Mouse (Mus musculus): Measurements from ENCODE around the gene Stat1. TPM values are rescaled to one million over a fixed set of nuclear protein-coding genes. Genes with fewer than 3 reads are reported as not detected.

Gene Stat1
- polyA plus RNA-seq, 1 experiment, result 8.1 TPM

GRCm38 (mm10) chr1:52131787-52132377 lies 12.6 kb downstream of the Stat1 start:
- TF ChIP-seq CEBPB (IDR thresholded peaks at IDR 0.05; ENCODE audit: insufficient read depth, poor library complexity, severe bottlenecking) (no peak), USF1 (IDR thresholded peaks at IDR 0.05; ENCODE audit: low read depth) (no peak), E2F4 (IDR thresholded peaks at IDR 0.05; ENCODE audit: insufficient read depth) (no peak), POLR2AphosphoS2 (IDR thresholded peaks at IDR 0.05; ENCODE audit: insufficient read length, low read depth) (no peak), MYOD1 (IDR thresholded peaks at IDR 0.05; ENCODE audit: control insufficient read depth in 1 of 3, insufficient read length in 2 of 3, low read depth in 2 of 3) (no peak), MAX (IDR thresholded peaks at IDR 0.05; ENCODE audit: low read depth) (no peak), SRF (IDR thresholded peaks at IDR 0.05; ENCODE audit: control insufficient read depth, insufficient read length, low read depth) (no peak), TCF12 (IDR thresholded peaks at IDR 0.05; ENCODE audit: insufficient read depth, poor library complexity, severe bottlenecking) (no peak), TCF3 (IDR thresholded peaks at IDR 0.05; ENCODE audit: insufficient read length, low read depth) (no peak), MYOG (IDR thresholded peaks at IDR 0.05; ENCODE audit: control insufficient read depth in 1 of 3, insufficient read depth in 1 of 3, insufficient read length in 2 of 3, low read depth in 2 of 3) (no peak), REST (IDR thresholded peaks at IDR 0.05; ENCODE audit: insufficient read depth, insufficient read length) (no peak), POLR2A (IDR thresholded peaks at IDR 0.05; ENCODE audit: insufficient read length, low read depth) (no peak)
- H3ac ChIP-seq (ENCODE audit: control insufficient read depth, insufficient read length), result no peak overlapping the region
- peaks cover 9% of the 10 kb centered on the region for H3K36me3 ChIP-seq (ENCODE audit: control insufficient read depth, insufficient read depth)
- no peaks in the 10 kb centered on the region for H3K27me3 ChIP-seq (ENCODE audit: control insufficient read depth, insufficient read depth, insufficient read length)
- no peak overlapping the region for H3K4me3 ChIP-seq
- H3K4me2 ChIP-seq (ENCODE audit: low read depth), result no peak overlapping the region
- no peaks in the 10 kb centered on the region for H3K79me2 ChIP-seq (ENCODE audit: control insufficient read depth, insufficient read depth)

GRCm38 (mm10) chr1:52133254-52133653 lies 14.0 kb downstream of the Stat1 start:
- no peak overlapping the region for H3K4me2 ChIP-seq (ENCODE audit: low read depth)
- H3K4me3 ChIP-seq, result no peak overlapping the region
- peaks cover 8% of the 10 kb centered on the region for H3K36me3 ChIP-seq (ENCODE audit: control insufficient read depth, insufficient read depth)
- no peak for TF ChIP-seq TCF12 (IDR thresholded peaks at IDR 0.05; ENCODE audit: insufficient read depth, poor library complexity, severe bottlenecking)
- TF ChIP-seq MYOG (IDR thresholded peaks at IDR 0.05; ENCODE audit: control insufficient read depth in 1 of 3, insufficient read depth in 1 of 3, insufficient read length in 2 of 3, low read depth in 2 of 3), result no peak
- no peak for TF ChIP-seq USF1 (IDR thresholded peaks at IDR 0.05; ENCODE audit: low read depth)
- TF ChIP-seq E2F4 (IDR thresholded peaks at IDR 0.05; ENCODE audit: insufficient read depth), result no peak
- no peak for TF ChIP-seq CEBPB (IDR thresholded peaks at IDR 0.05; ENCODE audit: insufficient read depth, poor library complexity, severe bottlenecking)
- TF ChIP-seq POLR2AphosphoS2 (IDR thresholded peaks at IDR 0.05; ENCODE audit: insufficient read length, low read depth), result no peak
- H3K79me2 ChIP-seq (ENCODE audit: control insufficient read depth, insufficient read depth), result no peaks in the 10 kb centered on the region
- H3ac ChIP-seq (ENCODE audit: control insufficient read depth, insufficient read length), result no peak overlapping the region
- H3K27me3 ChIP-seq (ENCODE audit: control insufficient read depth, insufficient read depth, insufficient read length), result no peaks in the 10 kb centered on the region

DNA sequence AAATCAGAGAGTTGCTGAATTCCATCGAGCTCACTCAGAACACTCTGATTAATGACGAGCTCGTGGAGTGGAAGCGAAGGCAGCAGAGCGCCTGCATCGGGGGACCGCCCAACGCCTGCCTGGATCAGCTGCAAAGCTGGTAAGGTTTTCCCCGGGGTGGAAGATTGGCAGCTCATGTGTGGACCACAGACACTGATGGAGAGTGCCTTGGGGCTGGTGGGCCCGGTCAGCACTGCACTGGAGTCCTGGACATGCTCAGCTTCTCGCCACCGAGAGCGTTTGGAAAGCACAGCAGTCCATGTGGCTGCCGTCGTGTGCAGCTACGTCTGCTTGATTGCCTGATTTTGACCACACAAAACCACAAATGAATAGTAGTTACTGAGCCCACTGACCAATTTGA lies 18.1 kb downstream of the Stat1 start:
- H3K4me2 ChIP-seq (ENCODE audit: low read depth), result no peak overlapping the region
- no peak for TF ChIP-seq MYOD1 (IDR thresholded peaks at IDR 0.05; ENCODE audit: control insufficient read depth in 1 of 3, insufficient read length in 2 of 3, low read depth in 2 of 3)
- TF ChIP-seq POLR2A (IDR thresholded peaks at IDR 0.05; ENCODE audit: insufficient read length, low read depth), result no peak
- no peak for TF ChIP-seq TCF3 (IDR thresholded peaks at IDR 0.05; ENCODE audit: insufficient read length, low read depth)
- TF ChIP-seq CEBPB (IDR thresholded peaks at IDR 0.05; ENCODE audit: insufficient read depth, poor library complexity, severe bottlenecking), result no peak
- no peak overlapping the region for H3ac ChIP-seq (ENCODE audit: control insufficient read depth, insufficient read length)
- H3K4me3 ChIP-seq, result no peak overlapping the region
- no peaks in the 10 kb centered on the region for H3K79me2 ChIP-seq (ENCODE audit: control insufficient read depth, insufficient read depth)
- peaks cover 8% of the 10 kb centered on the region for H3K36me3 ChIP-seq (ENCODE audit: control insufficient read depth, insufficient read depth)
- no peaks in the 10 kb centered on the region for H3K27me3 ChIP-seq (ENCODE audit: control insufficient read depth, insufficient read depth, insufficient read length)

- Histone ChIP-seq H3ac (ENCODE audit: control insufficient read depth, insufficient read length) (no peak overlapping the region), H3K27me3 (ENCODE audit: control insufficient read depth, insufficient read depth, insufficient read length) (no peaks in the 10 kb centered on the region), H3K4me2 (ENCODE audit: low read depth) (no peak overlapping the region), H3K4me3 (no peak overlapping the region), H3K79me2 (ENCODE audit: control insufficient read depth, insufficient read depth) (no peaks in the 10 kb centered on the region), H3K36me3 (ENCODE audit: control insufficient read depth, insufficient read depth) (no peaks in the 10 kb centered on the region)
- no peak for TF ChIP-seq REST (IDR thresholded peaks at IDR 0.05; ENCODE audit: insufficient read depth, insufficient read length)
- no peak for TF ChIP-seq E2F4 (IDR thresholded peaks at IDR 0.05; ENCODE audit: insufficient read depth)
- TF ChIP-seq CEBPB (IDR thresholded peaks at IDR 0.05; ENCODE audit: insufficient read depth, poor library complexity, severe bottlenecking), result no peak
- no peak for TF ChIP-seq POLR2AphosphoS2 (IDR thresholded peaks at IDR 0.05; ENCODE audit: insufficient read length, low read depth)
- TF ChIP-seq MYOD1 (IDR thresholded peaks at IDR 0.05; ENCODE audit: control insufficient read depth in 1 of 3, insufficient read length in 2 of 3, low read depth in 2 of 3), result no peak
- TF ChIP-seq USF1 (IDR thresholded peaks at IDR 0.05; ENCODE audit: low read depth), result no peak
- no peak for TF ChIP-seq TCF12 (IDR thresholded peaks at IDR 0.05; ENCODE audit: insufficient read depth, poor library complexity, severe bottlenecking)
- TF ChIP-seq SRF (IDR thresholded peaks at IDR 0.05; ENCODE audit: control insufficient read depth, insufficient read length, low read depth), result no peak
- no peak for TF ChIP-seq POLR2A (IDR thresholded peaks at IDR 0.05; ENCODE audit: insufficient read length, low read depth)
- TF ChIP-seq MAX (IDR thresholded peaks at IDR 0.05; ENCODE audit: low read depth), result no peak
Measured at GRCm38 (mm10) chr1:52140534-52140933, 21.3 kb downstream of the Stat1 start.

DNA sequence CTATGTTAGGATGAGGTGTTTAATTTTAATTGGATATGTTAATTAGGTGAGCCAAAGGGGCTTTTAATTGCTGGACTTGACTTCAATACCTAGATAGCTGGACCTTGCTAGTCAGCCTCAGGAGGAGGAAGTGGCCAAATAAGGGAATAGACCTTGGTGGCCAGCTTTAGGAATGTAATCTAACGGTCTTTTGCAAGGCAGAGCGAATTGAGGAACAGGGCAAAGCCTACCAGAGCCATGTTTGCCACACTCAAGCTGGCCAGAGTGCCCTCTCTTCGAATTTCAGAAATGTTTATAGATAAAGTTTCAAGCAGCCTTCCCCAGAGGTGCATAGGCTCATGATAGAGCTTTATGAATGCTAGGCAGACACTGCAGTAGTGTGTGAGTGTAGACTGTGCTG lies 22.2 kb downstream of the Stat1 start:
- Histone ChIP-seq H3K79me2 (ENCODE audit: control insufficient read depth, insufficient read depth) (no peaks in the 10 kb centered on the region), H3K27me3 (ENCODE audit: control insufficient read depth, insufficient read depth, insufficient read length) (no peaks in the 10 kb centered on the region), H3ac (ENCODE audit: control insufficient read depth, insufficient read length) (no peak overlapping the region), H3K4me2 (ENCODE audit: low read depth) (no peak overlapping the region), H3K4me3 (no peak overlapping the region), H3K36me3 (ENCODE audit: control insufficient read depth, insufficient read depth) (no peaks in the 10 kb centered on the region)
- TF ChIP-seq REST (IDR thresholded peaks at IDR 0.05; ENCODE audit: insufficient read depth, insufficient read length) (no peak), TCF12 (IDR thresholded peaks at IDR 0.05; ENCODE audit: insufficient read depth, poor library complexity, severe bottlenecking) (no peak), MYOD1 (IDR thresholded peaks at IDR 0.05; ENCODE audit: control insufficient read depth in 1 of 3, insufficient read length in 2 of 3, low read depth in 2 of 3) (no peak), TCF3 (IDR thresholded peaks at IDR 0.05; ENCODE audit: insufficient read length, low read depth) (no peak), POLR2A (IDR thresholded peaks at IDR 0.05; ENCODE audit: insufficient read length, low read depth) (no peak), USF1 (IDR thresholded peaks at IDR 0.05; ENCODE audit: low read depth) (no peak), MAX (IDR thresholded peaks at IDR 0.05; ENCODE audit: low read depth) (no peak), SRF (IDR thresholded peaks at IDR 0.05; ENCODE audit: control insufficient read depth, insufficient read length, low read depth) (no peak), E2F4 (IDR thresholded peaks at IDR 0.05; ENCODE audit: insufficient read depth) (no peak), MYOG (IDR thresholded peaks at IDR 0.05; ENCODE audit: control insufficient read depth in 1 of 3, insufficient read depth in 1 of 3, insufficient read length in 2 of 3, low read depth in 2 of 3) (no peak), POLR2AphosphoS2 (IDR thresholded peaks at IDR 0.05; ENCODE audit: insufficient read length, low read depth) (no peak), CEBPB (IDR thresholded peaks at IDR 0.05; ENCODE audit: insufficient read depth, poor library complexity, severe bottlenecking) (no peak)

Measured in myocyte (in vitro differentiated cells).